ENCODE assay signal across 8 mouse cellular contexts in genomic region chr2:110191965-110192701, GRCm38 (mm10).
DNase-seq lines count a peak whose midpoint lies in the region; ATAC-seq and TF ChIP-seq lines count a peak whose summit lies in the region.

No protein-coding gene starts in this region.

- no peaks in the 10 kb centered on the region for H3K79me3 ChIP-seq in C2C12 (ENCODE audit: low read depth)

- WGBS in intestine, postnatal 0 days = 15% methylated on average over 15 of the region's 15 CpGs
- 44% methylated on average over 15 of the region's 15 CpGs for WGBS in liver, embryonic 13.5 days (ENCODE audit: insufficient replicate concordance)

- no peak overlapping the region for H3K9ac ChIP-seq in intestine, postnatal 0 days (ENCODE audit: low read depth, low read length)
- no peak overlapping the region for H3K9ac ChIP-seq in liver, embryonic 13.5 days

- peak; percentile 41 for DNase-seq in embryo, embryonic 10 days (ENCODE audit: low spot score)
- DNase-seq in gastrocnemius, postnatal 4 days (ENCODE audit: low spot score in 2 of 2) = peak; percentile 80 to 94
- no peak for DNase-seq in liver, embryonic 13.5 days
- peak; percentile 85 for DNase-seq in ovary, postnatal 14 days (ENCODE audit: low spot score)
- DNase-seq in cerebellum, postnatal 36 days = no peak

- no peak overlapping the region for H3K4me3 ChIP-seq in C2C12 (ENCODE audit: insufficient read depth, poor library complexity, severe bottlenecking)
- H3K4me3 ChIP-seq in intestine, postnatal 0 days (ENCODE audit: low read depth, low read length) = no peak overlapping the region
- H3K4me3 ChIP-seq in liver, embryonic 13.5 days (replicated peaks) = no peak overlapping the region

- no peaks in the 10 kb centered on the region for H3K36me3 ChIP-seq in C2C12 (ENCODE audit: control insufficient read depth, insufficient read depth)
- no peaks in the 10 kb centered on the region for H3K36me3 ChIP-seq in intestine, postnatal 0 days (ENCODE audit: control insufficient read depth, insufficient read depth)
- H3K36me3 ChIP-seq in liver, embryonic 13.5 days = no peaks in the 10 kb centered on the region

- peak overlapping the region; percentile 55 for H3K4me2 ChIP-seq in intestine, postnatal 0 days (replicated peaks; ENCODE audit: low read depth)
- no peak overlapping the region for H3K4me2 ChIP-seq in liver, embryonic 13.5 days

- H3K4me1 ChIP-seq in intestine, postnatal 0 days (replicated peaks; ENCODE audit: control insufficient read depth, insufficient read depth, low read length) = 0 out of 2 replicates have a peak, but pooled peaks cover 3% of the 10 kb centered on the region
- no peaks in the 10 kb centered on the region for H3K4me1 ChIP-seq in liver, embryonic 13.5 days (replicated peaks)

- no peak for TF ChIP-seq CTCF in C2C12 (IDR thresholded peaks at IDR 0.05; ENCODE audit: control insufficient read depth, insufficient read depth, insufficient read length)
- peak; percentile 33 for TF ChIP-seq CTCF in intestine, postnatal 0 days (IDR thresholded peaks at IDR 0.05; ENCODE audit: low read depth)

- H3K79me2 ChIP-seq in C2C12 (ENCODE audit: control insufficient read depth, insufficient read depth) = no peaks in the 10 kb centered on the region

- peak; percentile 89 for ATAC-seq in intestine, postnatal 0 days
- 0 out of 2 replicates have a peak, but pooled peaks have one; percentile 20 for ATAC-seq in liver, embryonic 13.5 days (ENCODE audit: low read depth)
- ATAC-seq in megakaryocyte-erythroid progenitor cell, adult 5-6 weeks (replicated peaks; ENCODE audit: low FRiP score, low TSS enrichment, poor library complexity, severe bottlenecking) = no peak

- peak overlapping the region; percentile 65 for H3K27ac ChIP-seq in intestine, postnatal 0 days (ENCODE audit: low read depth, low read length)
- H3K27ac ChIP-seq in liver, embryonic 13.5 days = no peak overlapping the region

- H3K27me3 ChIP-seq in C2C12 (ENCODE audit: control insufficient read depth, insufficient read depth, insufficient read length) = no peaks in the 10 kb centered on the region
- H3K27me3 ChIP-seq in intestine, postnatal 0 days (replicated peaks; ENCODE audit: control insufficient read depth, insufficient read depth, low read length) = no peaks in the 10 kb centered on the region
- H3K27me3 ChIP-seq in liver, embryonic 13.5 days = no peaks in the 10 kb centered on the region

- H3K9me3 ChIP-seq in intestine, postnatal 0 days (ENCODE audit: control insufficient read depth) = no peaks in the 10 kb centered on the region
- no peaks in the 10 kb centered on the region for H3K9me3 ChIP-seq in liver, embryonic 13.5 days (replicated peaks)

- H3ac ChIP-seq in C2C12 (ENCODE audit: control insufficient read depth, insufficient read length, low read depth) = peak overlapping the region; percentile 7

TF ChIP-seq in C2C12, 6 proteins besides CTCF, POLR2A, EP300 and RAD21:
- peak; percentile 41 for TF ChIP-seq CEBPB (IDR thresholded peaks at IDR 0.05; ENCODE audit: low read depth)
- no peak for TF ChIP-seq MAX (IDR thresholded peaks at IDR 0.05)

Comparison
In these comparisons a context has a peak if more than half of its experiments do, and no peak if none do; other contexts are left out.
1. DNase-seq: peak in embryo, embryonic 10 days (single experiment), gastrocnemius, postnatal 4 days (2 of 2) and ovary, postnatal 14 days (single experiment); none in liver, embryonic 13.5 days (single experiment) and cerebellum, postnatal 36 days (0 of 2).